Mouse (Mus musculus): ENCODE measurements at regions not wholly inside any gene's neighbourhood (a gene's known extent, or its start where the extent isn't known, plus 50 kb on each side); places are given as distances from the start of the nearest gene placed in this dataset.

DNA sequence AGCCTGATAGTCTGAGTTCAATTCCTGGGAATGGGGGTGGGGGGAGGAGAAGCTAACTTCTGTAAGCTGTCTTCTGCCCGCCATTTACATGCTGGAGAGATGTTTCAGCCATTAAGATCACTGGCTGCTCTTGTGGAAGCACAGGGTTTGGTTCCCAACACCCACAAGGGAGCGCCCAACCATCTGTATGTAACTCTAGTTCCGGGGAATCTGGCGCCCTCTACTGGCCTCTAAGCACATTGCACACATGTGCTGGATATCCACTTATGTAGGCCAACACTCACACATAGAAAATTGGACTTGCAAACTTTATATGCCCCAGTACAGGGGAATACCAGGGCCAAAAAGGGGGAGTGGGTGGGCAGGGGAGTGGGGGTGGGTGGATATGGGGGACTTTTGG lies 126.9 kb downstream of the Postn start:
- ATAC-seq (ENCODE audit: insufficient read depth) (no peak), DNase-seq (ENCODE audit: low read depth in 3 of 3, low spot score in 3 of 3) (no peak)
- WGBS (ENCODE audit: insufficient replicate concordance), result 52% methylated on average over 4 of the region's 4 CpGs
- TF ChIP-seq CTCF (IDR thresholded peaks at IDR 0.05; ENCODE audit: low read depth) (peak; percentile 53), EP300 (IDR thresholded peaks at IDR 0.05; ENCODE audit: low read depth) (no peak)
- H3K4me3 ChIP-seq (ENCODE audit: insufficient read depth in 1 of 2, low read depth in 2 of 2, low read length in 2 of 2), result no peak overlapping the region
- no peaks in the 10 kb centered on the region for H3K36me3 ChIP-seq (replicated peaks; ENCODE audit: control insufficient read depth, insufficient read depth, low read depth)
- no peak overlapping the region for H3K4me2 ChIP-seq (ENCODE audit: low read depth)
- no peaks in the 10 kb centered on the region for H3K9me3 ChIP-seq (ENCODE audit: control insufficient read depth, low read length)
- no peak overlapping the region for H3K27ac ChIP-seq
- H3K4me1 ChIP-seq (replicated peaks; ENCODE audit: control insufficient read depth in 2 of 2, insufficient read depth in 2 of 2, low read length in 1 of 2), result no peaks in the 10 kb centered on the region
- H3K27me3 ChIP-seq (ENCODE audit: control insufficient read depth, insufficient read depth, low read length), result no peaks in the 10 kb centered on the region
- H3K9ac ChIP-seq (replicated peaks), result no peak overlapping the region

DNA sequence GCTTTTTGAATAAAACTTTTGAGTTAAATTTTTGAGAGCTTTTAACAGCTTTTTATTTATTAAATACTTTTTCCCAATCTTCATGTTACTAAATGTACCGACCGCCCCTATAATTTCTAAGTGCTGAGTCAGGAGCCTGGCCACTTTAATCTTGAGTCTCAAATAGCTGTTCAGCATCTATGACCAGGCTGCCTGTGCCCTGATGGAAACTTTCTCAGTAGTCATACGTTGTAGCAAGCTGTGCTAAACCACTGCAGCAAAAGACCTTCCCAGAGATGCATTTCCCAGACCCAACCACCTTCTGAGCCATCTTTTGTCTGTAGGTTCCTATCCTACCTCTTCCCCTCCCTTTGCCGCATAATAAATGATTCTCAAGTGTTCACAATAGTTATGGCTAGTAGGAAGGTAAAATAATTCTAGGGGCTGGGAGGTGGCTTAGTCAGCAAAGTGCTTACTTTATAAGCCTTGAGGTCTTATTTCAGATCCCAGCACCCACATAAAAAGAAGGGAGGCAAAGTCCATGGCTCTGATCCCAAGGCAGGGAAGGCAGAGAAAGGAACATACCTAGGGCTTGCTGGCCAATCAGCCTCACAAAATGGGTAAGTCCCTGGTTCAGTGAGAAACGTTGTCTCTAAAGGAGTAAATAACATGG lies 129.5 kb downstream of the Postn start:
- WGBS (ENCODE audit: insufficient replicate concordance), result 58% methylated on average over 5 of the region's 5 CpGs
- no peak for TF ChIP-seq CTCF (IDR thresholded peaks at IDR 0.05; ENCODE audit: low read depth)
- TF ChIP-seq EP300 (IDR thresholded peaks at IDR 0.05; ENCODE audit: low read depth), result no peak
- DNase-seq (ENCODE audit: low read depth in 3 of 3, low spot score in 3 of 3), result no peak
- no peak for ATAC-seq (ENCODE audit: insufficient read depth)
- H3K9ac ChIP-seq (replicated peaks), result no peak overlapping the region
- no peaks in the 10 kb centered on the region for H3K9me3 ChIP-seq (ENCODE audit: control insufficient read depth, low read length)
- H3K27me3 ChIP-seq (ENCODE audit: control insufficient read depth, insufficient read depth, low read length), result no peaks in the 10 kb centered on the region
- no peaks in the 10 kb centered on the region for H3K36me3 ChIP-seq (replicated peaks; ENCODE audit: control insufficient read depth, insufficient read depth, low read depth)
- no peak overlapping the region for H3K4me2 ChIP-seq (ENCODE audit: low read depth)
- no peaks in the 10 kb centered on the region for H3K4me1 ChIP-seq (replicated peaks; ENCODE audit: control insufficient read depth in 2 of 2, insufficient read depth in 2 of 2, low read length in 1 of 2)
- H3K4me3 ChIP-seq (ENCODE audit: insufficient read depth in 1 of 2, low read depth in 2 of 2, low read length in 2 of 2), result no peak overlapping the region
- H3K27ac ChIP-seq, result no peak overlapping the region

DNA sequence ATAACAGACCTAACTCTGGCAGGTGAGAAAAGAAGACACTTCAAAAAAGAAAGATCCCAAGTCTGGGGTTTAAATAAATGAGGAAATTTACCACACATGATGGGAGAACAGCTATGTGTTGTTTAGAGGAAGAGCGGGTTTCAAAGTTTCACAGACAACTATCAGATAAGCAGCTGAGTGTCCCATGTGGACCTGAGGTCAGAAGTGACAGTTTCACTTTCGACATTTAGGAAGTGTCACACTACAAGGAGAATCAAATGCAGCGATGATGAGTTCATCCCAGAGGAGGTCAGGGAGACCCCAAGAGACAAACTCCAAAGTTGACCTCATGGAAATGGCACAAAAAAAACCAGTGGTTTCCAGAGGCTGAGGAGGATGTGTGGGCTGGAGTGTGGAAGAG lies 132.7 kb downstream of the Postn start:
- no peak overlapping the region for H3K27ac ChIP-seq
- no peak overlapping the region for H3K4me3 ChIP-seq (ENCODE audit: insufficient read depth in 1 of 2, low read depth in 2 of 2, low read length in 2 of 2)
- no peaks in the 10 kb centered on the region for H3K36me3 ChIP-seq (replicated peaks; ENCODE audit: control insufficient read depth, insufficient read depth, low read depth)
- DNase-seq (ENCODE audit: low read depth in 3 of 3, low spot score in 3 of 3), result no peak
- no peak overlapping the region for H3K4me2 ChIP-seq (ENCODE audit: low read depth)
- H3K27me3 ChIP-seq (ENCODE audit: control insufficient read depth, insufficient read depth, low read length), result no peaks in the 10 kb centered on the region
- H3K4me1 ChIP-seq (replicated peaks; ENCODE audit: control insufficient read depth in 2 of 2, insufficient read depth in 2 of 2, low read length in 1 of 2), result no peaks in the 10 kb centered on the region
- no peak overlapping the region for H3K9ac ChIP-seq (replicated peaks)
- H3K9me3 ChIP-seq (ENCODE audit: control insufficient read depth, low read length), result no peaks in the 10 kb centered on the region
- WGBS (ENCODE audit: insufficient replicate concordance), result 43% methylated on average over 3 of the region's 3 CpGs
- TF ChIP-seq EP300 (IDR thresholded peaks at IDR 0.05; ENCODE audit: low read depth), result no peak
- TF ChIP-seq CTCF (IDR thresholded peaks at IDR 0.05; ENCODE audit: low read depth), result no peak
- ATAC-seq (ENCODE audit: insufficient read depth), result no peak

- Histone ChIP-seq H3K4me2 (ENCODE audit: low read depth) (no peak overlapping the region), H3K4me1 (replicated peaks; ENCODE audit: control insufficient read depth in 2 of 2, insufficient read depth in 2 of 2, low read length in 1 of 2) (no peaks in the 10 kb centered on the region), H3K27me3 (ENCODE audit: control insufficient read depth, insufficient read depth, low read length) (no peaks in the 10 kb centered on the region), H3K27ac (no peak overlapping the region), H3K9ac (replicated peaks) (no peak overlapping the region), H3K9me3 (ENCODE audit: control insufficient read depth, low read length) (no peaks in the 10 kb centered on the region), H3K36me3 (replicated peaks; ENCODE audit: control insufficient read depth, insufficient read depth, low read depth) (no peaks in the 10 kb centered on the region), H3K4me3 (ENCODE audit: insufficient read depth in 1 of 2, low read depth in 2 of 2, low read length in 2 of 2) (no peak overlapping the region)
- DNase-seq (ENCODE audit: low read depth in 3 of 3, low spot score in 3 of 3), result no peak
- 43% methylated on average over 3 of the region's 3 CpGs for WGBS (ENCODE audit: insufficient replicate concordance)
- no peak for TF ChIP-seq EP300 (IDR thresholded peaks at IDR 0.05; ENCODE audit: low read depth)
- no peak for TF ChIP-seq CTCF (IDR thresholded peaks at IDR 0.05; ENCODE audit: low read depth)
- no peak for ATAC-seq (ENCODE audit: insufficient read depth)
Observed at GRCm38 (mm10) chr3:54504997-54505396, 144.1 kb downstream of the Postn start.

- 63% methylated on average over 1 of the region's 1 CpGs for WGBS (ENCODE audit: insufficient replicate concordance)
- DNase-seq (ENCODE audit: low read depth in 3 of 3, low spot score in 3 of 3), result no peak
- Histone ChIP-seq H3K27ac (no peak overlapping the region), H3K27me3 (ENCODE audit: control insufficient read depth, insufficient read depth, low read length) (no peaks in the 10 kb centered on the region), H3K36me3 (replicated peaks; ENCODE audit: control insufficient read depth, insufficient read depth, low read depth) (no peaks in the 10 kb centered on the region), H3K9ac (replicated peaks) (no peak overlapping the region), H3K9me3 (ENCODE audit: control insufficient read depth, low read length) (no peaks in the 10 kb centered on the region), H3K4me2 (ENCODE audit: low read depth) (no peak overlapping the region), H3K4me3 (ENCODE audit: insufficient read depth in 1 of 2, low read depth in 2 of 2, low read length in 2 of 2) (no peak overlapping the region), H3K4me1 (replicated peaks; ENCODE audit: control insufficient read depth in 2 of 2, insufficient read depth in 2 of 2, low read length in 1 of 2) (no peaks in the 10 kb centered on the region)
- TF ChIP-seq CTCF (IDR thresholded peaks at IDR 0.05; ENCODE audit: low read depth), result no peak
- no peak for TF ChIP-seq EP300 (IDR thresholded peaks at IDR 0.05; ENCODE audit: low read depth)
- no peak for ATAC-seq (ENCODE audit: insufficient read depth)
Observed at GRCm38 (mm10) chr3:54507575-54507974, 146.7 kb downstream of the Postn start.

Measured in liver, embryonic 14.5 days (tissue).